Mouse (Mus musculus): Measurements from ENCODE around the gene Insc.

Gene Insc

DNA sequence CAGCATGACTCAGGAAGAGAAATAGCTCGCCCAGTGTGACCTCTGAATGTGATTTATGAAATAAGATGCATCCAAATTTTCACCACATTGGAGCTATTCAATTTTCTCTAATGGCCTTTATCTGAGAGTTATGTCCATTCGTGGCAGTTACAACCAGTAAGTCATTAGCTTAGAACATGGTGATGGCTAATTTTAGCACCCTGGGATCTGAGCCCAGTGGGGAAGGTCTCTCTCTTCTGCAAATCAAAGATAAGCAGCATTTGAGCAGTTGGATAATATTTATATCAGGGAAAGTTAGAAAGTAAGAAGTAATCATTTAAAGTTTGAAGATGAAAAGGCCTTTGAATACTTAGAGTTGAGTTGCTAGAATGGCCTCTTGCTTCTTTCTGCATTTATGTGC lies 19.2 kb downstream of the Insc start:
- DNase-seq (ENCODE audit: low spot score) = no peak

GRCm38 (mm10) chr7:114765273-114765672 lies 21.8 kb downstream of the Insc start:
- DNase-seq (ENCODE audit: low spot score) = no peak

DNA sequence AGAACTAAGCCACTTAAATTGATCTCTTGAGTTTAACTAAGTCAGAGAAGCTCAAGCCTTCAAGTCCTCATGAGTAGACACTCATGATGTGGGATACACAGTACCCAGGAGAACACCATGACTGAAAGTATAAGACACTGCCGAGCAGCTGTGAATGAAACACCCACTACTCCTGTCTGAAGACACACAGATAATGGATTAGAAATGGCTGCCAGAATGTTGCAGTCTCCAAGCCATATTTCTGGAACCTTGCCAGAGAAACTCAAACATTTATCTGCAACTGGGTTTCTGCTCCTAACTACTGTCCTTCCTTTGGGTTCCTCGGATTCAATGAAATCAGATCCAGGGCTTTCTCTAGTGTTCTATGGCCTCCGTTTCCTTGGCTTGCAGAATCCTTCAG lies 23.0 kb downstream of the Insc start:
- DNase-seq (ENCODE audit: low spot score) = no peak

- no peak for DNase-seq (ENCODE audit: low spot score)
Measured at GRCm38 (mm10) chr7:114768516-114768915, 25.0 kb downstream of the Insc start.

GRCm38 (mm10) chr7:114769041-114769440 lies 25.5 kb downstream of the Insc start:
- DNase-seq (ENCODE audit: low spot score) = no peak

GRCm38 (mm10) chr7:114770586-114770985 lies 27.1 kb downstream of the Insc start:
- no peak for DNase-seq (ENCODE audit: low spot score)

- no peak for DNase-seq (ENCODE audit: low spot score)
Measured at GRCm38 (mm10) chr7:114771801-114772200, 28.3 kb downstream of the Insc start.

DNA sequence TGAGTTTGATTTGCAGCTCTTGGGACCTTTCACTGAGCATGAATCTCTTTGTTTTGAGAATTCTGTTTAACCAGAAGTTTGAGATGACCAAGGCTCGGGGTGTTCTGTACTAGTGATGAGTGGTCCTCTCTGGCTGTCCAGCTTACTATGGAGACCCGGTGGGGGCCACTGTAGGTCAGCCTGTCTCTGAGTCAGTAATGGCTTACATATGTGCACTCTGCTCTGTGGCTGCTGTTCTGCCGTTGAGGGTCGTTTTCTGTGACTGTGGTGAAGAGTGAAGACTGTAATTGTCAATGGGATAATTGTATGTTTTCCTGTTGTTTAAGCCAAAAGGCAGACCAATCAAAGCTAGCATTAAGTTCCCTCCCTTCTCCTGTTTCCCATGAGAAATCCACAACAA lies 30.3 kb downstream of the Insc start:
- DNase-seq (ENCODE audit: low spot score) = peak; percentile 51

DNA sequence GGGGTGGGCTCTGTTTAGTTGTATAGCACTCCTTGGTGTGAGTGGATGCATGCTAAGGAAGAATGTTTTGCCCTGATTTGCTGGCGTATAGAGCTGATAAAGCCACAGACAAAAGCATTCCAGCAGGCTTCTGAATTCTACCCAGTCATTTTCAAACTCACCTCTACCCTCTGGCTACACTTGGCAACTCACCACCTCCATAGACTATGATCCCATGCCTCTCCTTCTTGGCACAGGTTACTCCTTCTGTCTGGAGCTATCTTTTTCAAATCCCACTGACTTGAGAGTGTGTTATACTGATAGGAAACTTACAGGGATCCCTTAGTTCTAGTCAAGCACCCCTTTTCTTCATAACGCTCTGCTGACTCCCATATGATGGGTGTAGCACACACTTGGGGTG lies 32.4 kb downstream of the Insc start:
- DNase-seq (ENCODE audit: low spot score) = no peak

DNA sequence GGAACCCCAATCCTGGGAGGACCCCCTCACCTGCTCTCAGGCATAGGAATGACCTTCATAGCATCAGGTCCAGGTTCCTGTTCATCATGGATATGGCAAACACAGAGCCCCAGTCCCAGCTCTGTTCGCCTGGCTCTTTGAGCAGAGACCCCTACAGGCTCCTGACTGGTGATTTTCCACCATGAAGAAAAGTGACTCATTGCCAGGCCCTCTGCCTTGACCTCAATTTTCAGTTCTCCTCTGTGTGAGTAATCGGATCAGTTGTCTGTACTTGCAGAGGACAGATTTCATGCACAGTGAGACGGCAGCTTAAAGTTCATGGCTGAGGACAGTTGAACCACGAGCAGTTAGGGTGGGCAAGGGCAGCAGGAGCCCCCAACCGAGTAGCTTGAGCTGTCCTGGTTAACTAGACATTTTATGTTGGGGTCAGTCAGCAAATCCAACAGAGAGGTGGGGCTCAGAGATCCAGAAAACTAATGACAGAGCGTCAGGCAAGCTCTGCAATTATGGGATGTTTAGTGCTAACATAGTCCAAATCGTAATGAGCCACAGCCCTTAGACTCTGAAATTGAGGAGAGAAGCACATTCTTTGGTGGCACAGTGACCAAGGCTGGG lies 34.8 kb downstream of the Insc start:
- no peak for DNase-seq (ENCODE audit: low spot score)

- no peak for DNase-seq (ENCODE audit: low spot score)
Measured at GRCm38 (mm10) chr7:114779056-114779660, 35.7 kb downstream of the Insc start.

- DNase-seq (ENCODE audit: low spot score) = no peak
Measured at GRCm38 (mm10) chr7:114783291-114783690, 39.8 kb downstream of the Insc start.

DNA sequence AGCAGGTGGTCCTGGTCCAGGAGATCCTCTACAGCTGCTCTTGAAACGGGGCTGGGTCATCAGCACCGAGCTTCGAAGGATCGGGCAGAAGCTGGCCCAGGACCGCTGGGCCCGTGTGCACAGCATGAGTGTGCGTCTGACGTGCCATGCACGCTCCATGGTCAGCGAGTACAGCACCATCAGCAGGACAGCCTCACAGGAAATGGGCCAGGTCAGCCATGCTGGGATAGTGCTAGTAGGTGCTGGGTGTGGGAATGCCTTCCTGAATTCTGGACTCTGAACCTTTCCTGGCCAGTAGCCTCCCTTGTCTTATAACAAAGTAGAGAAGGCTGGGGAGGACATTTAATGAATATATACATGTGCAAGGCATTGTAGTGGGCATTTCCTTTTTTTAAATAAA lies 47.6 kb downstream of the Insc start:
- DNase-seq (ENCODE audit: low spot score) = no peak

- no peak for DNase-seq (ENCODE audit: low spot score)
Measured at GRCm38 (mm10) chr7:114792026-114792425, 48.5 kb downstream of the Insc start.

DNA sequence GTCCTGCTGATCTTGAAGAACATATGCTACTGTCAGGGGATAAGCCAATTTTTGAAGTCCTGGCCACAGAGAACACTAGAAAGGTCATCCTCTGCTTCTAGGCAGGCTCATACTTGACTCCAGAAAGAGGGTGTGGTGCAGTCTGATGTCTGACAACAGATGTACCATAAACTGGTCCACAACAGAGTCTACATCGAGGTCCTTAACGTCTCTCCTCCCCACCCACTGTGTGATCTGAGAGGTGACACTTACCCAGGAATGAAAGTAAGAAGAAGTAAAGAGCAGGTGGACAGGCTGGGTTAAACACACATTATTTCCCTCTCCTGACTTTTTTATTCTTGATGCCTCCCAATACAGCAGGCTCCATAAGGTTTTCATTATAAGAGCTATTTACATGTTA lies 50.9 kb downstream of the Insc start:
- DNase-seq (ENCODE audit: low spot score) = no peak

GRCm38 (mm10) chr7:114802576-114802975 lies 59.1 kb downstream of the Insc start:
- DNase-seq (ENCODE audit: low spot score) = no peak

DNA sequence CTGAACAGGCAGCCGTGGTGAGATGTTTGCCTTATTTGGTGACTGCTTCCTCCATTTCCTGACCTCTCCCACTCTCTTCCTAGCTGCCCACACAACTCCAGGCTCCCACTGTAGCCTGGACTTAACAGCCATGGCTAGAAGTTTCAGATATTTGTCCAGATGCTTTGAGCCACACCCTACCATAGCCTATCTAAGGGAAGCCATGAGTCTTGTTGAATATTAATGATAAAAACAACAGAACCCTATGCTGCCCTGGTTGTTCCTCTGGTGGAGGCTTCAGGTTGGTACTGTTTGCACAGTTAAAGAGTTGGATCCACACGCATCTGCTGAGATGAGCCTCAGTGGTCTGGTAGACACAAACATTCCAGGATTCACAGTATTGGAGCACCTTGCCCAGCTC lies 61.8 kb downstream of the Insc start:
- no peak for DNase-seq (ENCODE audit: low spot score)

DNA sequence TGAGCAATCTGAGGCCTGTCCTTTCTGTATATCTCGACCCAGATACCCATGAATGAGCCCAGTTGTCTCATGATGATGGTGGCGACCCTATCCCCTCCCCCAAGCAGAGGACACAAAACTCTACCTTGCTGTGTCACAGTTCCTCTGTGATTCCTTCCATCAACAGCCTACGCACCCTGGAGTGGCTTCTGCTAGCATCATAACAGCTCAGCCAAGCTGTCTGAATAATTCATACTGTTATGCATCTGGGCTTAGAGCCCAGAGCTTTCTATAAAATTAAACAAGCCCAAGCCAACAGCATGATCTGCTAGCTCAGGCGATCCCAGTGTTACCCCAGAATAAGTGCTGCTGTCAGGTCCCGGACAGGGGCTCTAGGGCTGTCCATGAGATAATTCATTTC lies 63.8 kb downstream of the Insc start:
- DNase-seq (ENCODE audit: low spot score) = no peak

GRCm38 (mm10) chr7:114808341-114808740 lies 64.8 kb downstream of the Insc start:
- no peak for DNase-seq (ENCODE audit: low spot score)

DNA sequence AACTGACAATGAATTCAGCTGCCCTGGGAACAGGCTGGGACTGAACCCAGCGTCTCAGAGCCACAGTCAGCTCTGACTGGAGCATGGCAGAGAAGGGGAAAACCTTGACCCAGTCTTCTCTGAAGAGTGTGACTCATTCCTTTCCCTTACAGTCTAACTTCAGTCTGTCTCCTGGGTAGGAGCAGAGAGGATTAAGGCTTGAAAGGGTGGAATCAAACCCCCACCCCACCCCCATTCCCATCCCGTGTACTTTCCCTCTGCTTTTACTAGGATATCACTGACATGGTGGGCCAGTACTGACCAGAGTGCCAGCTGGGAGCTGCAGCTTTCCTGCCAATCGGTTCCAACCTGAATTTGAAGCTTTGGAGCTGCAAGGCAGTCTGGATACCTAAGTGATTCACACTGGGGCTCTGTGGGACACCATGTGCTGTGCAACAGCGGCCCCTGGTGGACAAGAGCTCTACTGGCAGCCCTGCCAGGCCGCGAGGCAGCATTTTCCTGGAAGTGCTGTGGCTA lies 73.9 kb downstream of the Insc start:
- DNase-seq (ENCODE audit: low spot score) = peak; percentile 92

DNA sequence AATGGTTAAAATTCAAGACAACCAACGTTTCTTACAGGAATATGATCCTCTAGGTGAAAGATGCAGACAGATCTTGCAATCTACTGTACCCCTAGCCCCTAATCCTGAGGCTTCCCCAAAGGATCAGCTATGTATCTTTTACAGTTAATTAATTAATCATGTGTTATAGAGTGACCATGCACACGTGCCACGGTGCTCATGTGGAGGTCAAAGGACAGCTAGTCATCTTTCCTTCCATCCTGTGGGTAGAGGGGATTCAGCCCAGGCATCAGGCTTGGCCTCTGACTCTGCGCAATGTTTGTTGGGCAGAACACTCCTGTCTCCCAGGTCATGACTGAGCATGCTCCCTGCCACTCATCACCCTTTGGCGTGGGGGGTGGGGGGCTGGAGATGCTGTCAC lies 74.4 kb downstream of the Insc start:
- no peak for DNase-seq (ENCODE audit: low spot score)

DNA sequence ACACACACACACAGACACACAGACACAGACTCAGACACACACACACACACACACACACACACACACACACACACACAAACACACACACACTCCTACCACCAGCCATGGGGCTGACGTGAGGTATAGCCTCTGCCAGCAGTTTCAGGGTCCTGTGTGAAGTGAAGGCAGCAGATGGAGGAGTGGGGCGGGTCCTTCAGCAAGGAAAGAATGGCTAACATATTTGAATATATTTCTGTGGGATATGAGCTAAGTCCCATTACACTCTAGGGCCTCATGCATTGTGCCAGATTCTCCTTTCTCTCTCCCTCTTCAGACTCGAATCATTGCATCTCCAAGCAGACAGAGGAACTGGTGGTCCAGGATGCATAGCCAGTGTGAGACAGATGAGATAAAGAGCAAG lies 74.9 kb downstream of the Insc start:
- DNase-seq (ENCODE audit: low spot score) = no peak

GRCm38 (mm10) chr7:114818836-114819235 lies 75.3 kb downstream of the Insc start:
- no peak for DNase-seq (ENCODE audit: low spot score)

GRCm38 (mm10) chr7:114822736-114823135 lies 79.2 kb downstream of the Insc start:
- DNase-seq (ENCODE audit: low spot score) = no peak
